Mouse (Mus musculus) gastrocnemius, postnatal 25 days (tissue): Measurements from ENCODE around the gene Vps37c. TPM values are rescaled to one million over a fixed set of nuclear protein-coding genes. Genes with fewer than 3 reads are reported as not detected.

ENCODE experiments used
- DNase-seq: peaks from one replicate; pipeline ENCODE4 v3.0.0; 2022
- total RNA-seq, 2 experiments: library from RNA; stranded (reverse); gene quantifications; 1 replicate in 1 of 2; 2 replicates in 1 of 2; pipeline ENCODE4 v1.2.3; 2021

The Vps37c gene
- total RNA-seq, 2 experiments from 2014 or later, result 23.9 to 26.2 TPM

DNA sequence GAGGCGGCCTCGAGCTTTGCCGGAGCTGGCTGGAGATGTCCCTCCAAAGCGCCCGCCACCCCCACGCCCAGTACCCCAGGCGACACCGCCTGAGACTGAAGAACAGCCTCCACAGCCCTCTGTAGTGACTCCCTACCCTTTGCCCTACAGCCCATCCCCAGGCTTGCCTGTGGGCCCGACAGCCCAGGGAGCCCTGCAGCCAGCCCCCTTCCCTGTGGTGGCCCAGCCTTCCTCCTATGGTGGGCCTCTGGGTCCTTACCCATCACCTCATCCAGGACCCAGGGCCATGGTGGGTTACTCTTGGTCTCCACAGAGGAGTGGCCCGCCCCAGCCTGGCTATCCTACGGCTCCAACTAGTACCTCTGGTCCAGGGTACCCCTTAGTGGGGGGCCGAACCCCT is 24.1 kb downstream of the Vps37c start:
- DNase-seq, result no peak

DNA sequence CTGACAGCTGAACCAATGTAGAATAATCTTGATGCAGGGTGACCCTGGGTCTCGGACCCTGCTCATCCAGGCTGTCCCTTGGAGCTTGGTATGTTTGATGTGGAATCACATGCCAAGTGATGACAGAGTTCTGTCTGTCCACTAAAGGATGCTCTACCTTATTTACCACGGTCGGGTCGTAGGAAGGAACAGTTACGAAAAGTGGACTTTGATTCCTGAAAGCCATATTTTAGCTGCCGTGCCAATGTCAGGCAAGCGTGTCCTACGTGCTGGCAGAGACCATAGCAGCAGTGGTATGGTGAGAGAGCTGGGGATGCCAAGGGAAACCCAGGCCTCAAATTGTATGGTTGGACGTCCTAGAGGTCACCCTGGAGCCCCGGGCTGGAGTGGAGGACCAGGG is 25.0 kb downstream of the Vps37c start:
- no peak for DNase-seq

DNA sequence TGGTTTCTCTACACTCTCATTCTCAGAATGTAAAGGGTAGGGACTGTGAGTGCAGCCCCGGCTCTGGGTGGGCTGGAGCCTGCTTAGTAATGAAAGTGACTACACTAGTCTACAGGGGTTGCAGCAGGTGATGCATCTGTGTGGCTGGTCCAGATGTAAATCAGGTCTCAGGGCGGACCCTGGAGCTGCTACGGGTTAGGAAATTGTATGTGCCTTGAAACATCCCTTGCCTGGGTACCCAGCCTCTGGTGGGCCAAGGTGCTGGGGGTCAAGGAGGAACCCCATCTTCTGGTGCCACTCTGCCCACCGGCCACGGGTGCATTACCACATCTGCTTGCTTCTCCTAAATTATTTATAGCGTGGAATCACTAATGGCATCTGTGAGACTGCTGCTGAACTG is 25.6 kb downstream of the Vps37c start:
- no peak for DNase-seq

DNA sequence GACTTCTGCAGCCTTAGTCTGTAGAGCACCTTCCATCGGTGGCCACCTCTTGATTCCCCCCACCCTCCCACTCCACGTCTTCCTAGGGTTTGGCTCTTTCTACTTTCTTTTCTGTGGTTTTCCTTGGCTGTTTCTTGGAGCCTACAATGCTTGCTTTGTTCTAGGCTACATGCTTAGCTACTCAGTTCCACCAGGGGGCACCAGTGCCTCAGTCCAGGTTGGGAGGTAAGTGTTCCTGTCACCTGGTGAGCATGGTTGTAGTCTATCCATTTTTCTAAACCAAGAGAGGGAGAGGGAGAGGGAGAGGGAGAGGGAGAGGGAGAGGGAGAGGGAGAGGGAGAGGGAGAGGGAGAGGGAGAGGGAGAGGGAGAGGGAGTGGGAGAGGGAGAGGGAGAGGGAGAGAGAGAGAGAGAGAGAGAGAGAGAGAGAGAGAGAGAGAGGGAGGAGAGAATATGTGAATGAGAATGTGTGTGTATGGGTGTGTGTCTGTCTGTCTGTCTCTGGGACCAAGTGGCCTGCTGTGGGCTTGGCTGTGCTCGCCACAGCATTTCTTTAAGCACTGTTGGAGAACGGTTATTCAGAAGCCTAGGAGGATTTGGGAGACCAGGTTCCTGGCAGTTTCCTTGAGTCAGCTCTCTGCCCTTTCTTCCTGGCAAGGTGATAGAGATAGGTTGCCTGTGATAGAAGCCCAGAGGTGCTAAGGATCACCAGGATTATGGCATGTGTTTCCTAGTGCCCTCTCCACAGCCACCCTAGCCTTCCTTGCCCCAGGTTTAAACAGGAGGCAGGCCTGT is 26.3 kb downstream of the Vps37c start:
- no peak for DNase-seq

DNA sequence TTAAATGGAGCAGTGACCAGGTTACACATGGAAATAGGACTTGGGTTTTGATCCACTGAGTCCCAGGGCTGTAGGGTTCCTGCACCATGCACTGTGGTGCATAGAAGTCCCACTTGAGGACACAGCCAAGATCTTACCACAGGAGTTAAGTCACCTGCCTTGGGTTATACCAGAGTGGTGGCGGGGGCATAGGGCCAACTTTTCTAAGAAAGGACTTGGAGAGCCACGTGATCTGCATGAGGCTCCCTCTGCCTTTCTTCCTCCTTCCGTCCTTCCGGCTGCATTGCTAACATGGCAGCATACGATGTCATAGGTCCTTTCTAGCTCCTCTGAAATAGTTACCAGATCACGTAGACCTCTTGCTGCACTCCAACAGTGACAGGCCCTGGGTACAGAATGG is 26.9 kb downstream of the Vps37c start:
- DNase-seq, result no peak

DNA sequence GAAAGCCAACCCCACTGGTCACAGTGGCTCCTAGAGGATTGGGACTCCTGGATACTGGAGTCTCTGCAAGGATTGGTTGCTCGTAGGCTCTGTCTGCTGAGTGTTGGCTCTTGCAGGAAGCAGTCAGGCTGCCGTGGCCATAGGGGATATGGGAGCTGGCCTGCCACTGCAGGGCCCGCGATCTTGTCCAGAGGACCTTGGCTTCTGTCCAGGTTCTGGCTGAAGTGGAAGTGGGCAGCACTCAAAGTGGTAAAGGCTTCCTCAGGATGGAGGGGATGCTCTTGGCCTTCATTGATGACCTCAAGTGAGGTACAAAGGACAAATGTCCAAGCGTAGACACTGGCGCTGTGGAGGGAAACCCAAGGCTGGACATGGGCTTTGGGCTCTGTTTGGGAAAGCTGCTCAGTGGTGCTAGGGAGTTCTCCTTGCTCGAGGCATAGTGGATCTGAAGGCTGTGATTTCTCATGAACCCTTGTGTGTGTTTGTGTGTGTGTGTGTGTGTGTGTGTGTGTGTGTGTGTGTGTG is 29.8 kb downstream of the Vps37c start:
- DNase-seq, result no peak

DNA sequence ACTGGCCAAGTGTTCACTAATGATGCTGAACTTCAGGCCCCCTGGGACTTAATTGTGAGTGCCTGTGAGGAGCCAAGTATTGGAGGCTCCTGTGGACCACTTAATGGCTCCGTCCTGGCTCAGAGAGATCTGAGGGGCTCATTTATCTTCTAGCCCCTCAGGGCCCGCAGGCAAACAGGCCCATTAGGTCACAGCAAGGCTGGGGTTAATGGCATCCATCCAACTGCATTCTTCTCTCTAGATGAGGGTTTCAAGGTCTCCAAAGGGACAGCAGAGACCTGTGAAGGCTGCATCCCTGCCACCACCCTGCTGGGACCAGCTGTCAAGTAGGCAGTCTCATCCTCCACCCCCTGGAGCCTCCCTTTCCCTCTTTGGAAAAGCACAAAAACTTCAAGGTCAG is 31.2 kb downstream of the Vps37c start:
- DNase-seq, result no peak

DNA sequence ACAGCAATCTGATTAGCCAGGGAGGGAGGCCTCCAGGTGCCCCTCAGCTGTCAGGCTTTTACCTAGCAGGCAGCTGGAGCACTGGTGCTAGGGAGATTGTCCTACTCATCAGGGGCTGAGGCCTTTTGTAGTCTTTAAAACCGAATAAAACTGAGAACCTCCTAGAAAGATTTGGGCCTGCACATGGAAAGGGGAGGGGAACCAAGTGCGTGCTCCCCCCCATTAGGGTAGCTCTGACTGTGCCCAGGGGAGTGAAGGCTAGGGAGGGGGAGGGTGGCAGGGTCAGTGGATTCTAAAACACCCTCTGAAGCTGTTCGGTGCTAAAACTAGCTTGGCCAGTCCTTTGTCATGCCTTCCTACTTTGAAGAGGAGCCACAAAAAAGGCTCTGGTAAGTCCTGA is 32.0 kb downstream of the Vps37c start:
- no peak for DNase-seq

- no peak for DNase-seq
Observed at GRCm38 (mm10) chr19:10721064-10721463, 32.5 kb downstream of the Vps37c start.

DNA sequence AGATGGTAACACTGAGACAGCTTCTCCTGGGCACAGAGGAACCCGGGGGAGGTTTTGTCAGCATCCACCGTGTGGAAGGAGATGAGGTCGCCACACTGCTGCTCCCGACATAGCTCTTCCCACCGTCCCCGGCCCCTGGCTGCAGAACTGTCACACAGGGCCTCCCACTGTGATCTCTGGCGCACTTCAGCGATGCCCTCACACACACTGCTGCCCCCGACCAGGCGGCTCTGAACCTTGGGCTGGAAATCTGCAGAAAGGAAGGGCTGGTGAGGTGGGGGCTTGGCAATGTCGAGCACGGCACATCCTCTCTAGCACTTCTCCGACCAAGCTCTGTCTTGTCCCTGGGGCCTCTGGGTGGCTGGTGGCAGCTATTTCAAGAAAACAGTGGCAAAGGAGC is 34.5 kb downstream of the Vps37c start:
- DNase-seq, result no peak

DNA sequence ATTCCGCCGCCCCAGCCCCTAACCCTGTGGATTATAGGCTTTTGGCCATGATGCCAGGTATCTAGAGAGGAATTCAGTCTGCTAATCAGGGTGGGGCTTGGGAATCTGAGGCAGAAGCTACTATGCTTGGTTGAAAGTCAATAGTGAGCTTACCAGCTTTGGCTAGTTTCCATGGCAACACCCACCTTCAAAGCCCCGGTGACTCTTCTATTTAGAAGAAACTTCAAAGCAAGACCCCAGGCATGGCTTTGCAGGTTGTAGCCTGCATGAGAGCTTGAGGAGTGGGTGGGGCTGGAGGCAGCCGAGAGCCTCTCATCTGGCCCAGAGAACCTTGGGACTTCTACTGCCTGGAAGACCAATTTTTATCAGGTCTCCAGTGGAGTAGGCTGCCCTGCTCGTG is 35.1 kb downstream of the Vps37c start:
- no peak for DNase-seq

DNA sequence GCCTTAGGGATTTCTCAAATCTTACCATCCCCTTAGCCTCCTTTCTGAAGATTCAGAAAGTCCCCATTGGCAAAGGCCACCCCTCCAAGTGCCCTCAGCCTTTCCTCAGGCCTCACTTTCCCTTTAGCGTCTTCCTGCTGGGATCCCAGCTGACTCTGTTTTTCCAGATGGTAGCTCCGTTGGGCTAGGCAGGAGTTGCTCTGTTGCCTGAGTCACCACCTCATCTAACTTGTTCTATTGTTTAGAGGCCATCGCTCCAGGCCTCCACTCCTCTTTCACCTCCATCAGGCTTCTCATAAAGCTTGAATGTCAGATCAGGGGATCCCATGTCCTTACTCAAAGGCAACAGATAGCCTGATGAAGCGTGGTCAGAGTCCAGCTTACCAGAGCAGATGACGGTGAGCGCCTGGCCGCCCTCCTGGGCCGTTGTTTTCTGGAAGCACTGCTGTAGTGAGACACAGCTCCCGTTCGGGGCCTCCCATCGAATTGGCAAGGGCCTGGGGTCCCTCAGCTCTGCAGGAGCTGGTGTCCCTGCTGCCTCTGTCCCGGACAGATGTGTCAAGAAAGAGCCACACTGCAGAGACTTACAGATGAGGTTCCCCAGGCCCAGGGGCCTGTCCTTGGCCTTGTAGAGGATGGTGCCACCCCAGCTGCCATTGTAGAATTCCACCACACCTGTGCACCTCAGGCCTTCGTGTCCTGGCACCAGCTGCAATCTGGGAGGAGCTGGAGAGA is 36.3 kb downstream of the Vps37c start:
- no peak for DNase-seq

GRCm38 (mm10) chr19:10729889-10730288 is 41.4 kb downstream of the Vps37c start:
- no peak for DNase-seq

GRCm38 (mm10) chr19:10730469-10730868 is 41.9 kb downstream of the Vps37c start:
- no peak for DNase-seq

DNA sequence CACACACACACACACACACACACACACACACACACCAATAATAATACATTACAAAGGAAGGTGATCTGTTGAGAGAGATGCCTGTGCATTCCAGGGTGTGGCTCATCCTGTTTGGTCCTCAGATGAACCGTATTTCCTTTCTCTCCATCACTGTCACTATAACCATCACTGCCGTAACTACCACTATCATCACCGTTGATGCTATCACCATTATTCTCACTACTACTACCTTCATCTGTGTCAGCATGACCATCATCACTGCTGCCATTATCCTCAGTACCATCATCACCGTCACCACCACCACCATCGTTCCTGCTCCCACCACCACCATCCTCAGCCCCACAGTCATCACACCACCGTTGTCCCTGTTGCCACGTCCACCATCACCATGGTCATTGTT is 43.4 kb downstream of the Vps37c start:
- no peak for DNase-seq

DNA sequence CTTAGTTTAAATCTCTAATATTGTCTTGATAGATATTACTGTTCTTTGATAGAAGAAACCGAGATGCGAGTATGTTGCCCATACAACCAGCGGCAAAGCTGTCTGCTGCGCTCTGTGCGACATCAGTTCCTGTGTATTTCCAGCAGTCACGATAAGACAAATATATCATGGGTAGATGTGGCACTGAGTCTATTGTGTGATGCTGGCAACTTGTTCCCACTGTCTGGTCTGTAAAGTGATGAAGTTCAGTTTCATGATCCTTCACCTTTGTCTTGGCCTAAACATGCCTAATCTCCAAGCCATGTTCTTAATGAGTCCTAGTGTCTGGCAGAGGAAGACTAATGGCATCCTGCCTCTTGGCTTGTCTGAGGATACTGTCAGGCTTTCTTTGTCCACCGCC is 44.2 kb downstream of the Vps37c start:
- no peak for DNase-seq

DNA sequence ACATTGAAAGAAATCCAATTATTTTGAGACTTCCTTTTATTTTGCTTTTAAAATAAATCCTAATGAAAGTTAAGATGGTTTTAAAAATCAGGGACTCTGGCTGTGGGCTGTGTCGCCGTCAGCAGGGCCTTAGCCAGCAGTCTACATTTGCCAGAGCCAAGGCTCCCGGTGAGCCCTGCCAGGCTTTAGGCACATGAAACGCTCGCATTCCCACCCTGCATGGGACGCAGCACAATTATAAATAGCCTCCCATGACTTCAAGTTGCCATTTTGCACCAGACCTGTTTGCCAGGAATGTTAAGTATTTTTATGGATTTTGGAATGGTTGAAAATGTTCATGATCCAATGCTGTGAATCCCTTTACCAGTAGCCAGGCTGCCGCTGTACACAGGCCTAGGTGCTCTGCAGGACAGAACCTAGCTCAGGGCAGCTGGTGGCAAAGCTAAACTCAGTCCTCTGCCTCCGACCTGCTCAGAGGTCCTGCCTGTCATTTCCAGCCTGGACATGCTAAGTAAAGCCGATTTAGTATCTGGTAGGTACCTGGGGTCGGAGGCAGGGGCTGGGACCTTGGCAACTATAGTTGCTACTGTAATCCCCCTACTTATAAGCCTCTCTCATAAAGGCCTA is 45.1 kb downstream of the Vps37c start:
- peak; percentile 78 for DNase-seq

- DNase-seq, result no peak
Observed at GRCm38 (mm10) chr19:10734554-10734953, 46.0 kb downstream of the Vps37c start.

DNA sequence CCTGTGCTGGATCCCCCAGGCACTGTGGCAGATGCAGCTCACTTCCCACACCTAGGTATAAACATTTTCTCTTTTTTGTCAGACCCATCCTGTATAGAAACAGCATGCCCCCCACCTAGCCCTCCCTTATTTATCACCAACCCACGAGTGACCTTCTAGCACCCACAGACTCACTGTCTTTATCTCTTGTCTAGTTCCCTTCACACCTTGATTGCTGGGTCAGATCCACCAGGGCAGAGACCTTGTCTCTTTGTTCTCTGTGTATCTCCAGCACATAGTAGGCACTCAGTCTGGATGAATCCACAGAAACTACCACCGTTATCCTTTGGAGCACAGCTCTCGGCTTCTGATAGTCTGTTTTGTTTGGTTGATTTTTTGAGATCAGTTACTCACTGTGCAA is 46.5 kb downstream of the Vps37c start:
- no peak for DNase-seq

GRCm38 (mm10) chr19:10735861-10736260 is 47.3 kb downstream of the Vps37c start:
- no peak for DNase-seq

DNA sequence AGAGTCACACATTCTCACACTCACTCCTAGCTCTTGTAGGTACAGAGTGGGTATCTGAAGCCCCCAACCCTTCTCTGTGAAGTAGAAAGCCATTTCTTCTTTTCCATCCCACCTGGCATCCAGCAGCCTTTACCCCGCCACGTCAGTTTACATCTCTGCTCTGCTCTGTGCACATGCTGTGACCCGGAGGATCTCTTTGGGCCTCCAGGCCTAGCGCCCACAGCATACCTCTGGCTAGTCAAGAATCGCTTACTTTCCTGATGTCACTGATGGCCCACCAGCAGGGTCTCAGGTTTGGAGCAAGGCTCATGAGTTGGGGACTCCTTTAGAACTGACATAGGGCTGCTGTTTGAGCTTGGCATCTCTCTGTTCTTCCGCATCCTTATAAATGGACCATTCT is 49.5 kb downstream of the Vps37c start:
- DNase-seq, result no peak

- no peak for DNase-seq
Observed at GRCm38 (mm10) chr19:10738811-10739210, 50.3 kb downstream of the Vps37c start, which contains the start of gene Cd5. Cd5 (minus strand) TSS chr19:10739002.

- DNase-seq, result no peak
Observed at GRCm38 (mm10) chr19:10739916-10740315, 51.4 kb downstream of the Vps37c start.
